8 mouse cellular contexts compared by ENCODE assay signal in genomic region chr3:89159616-89160344, GRCm38 (mm10). TPM values are rescaled to one million over a fixed set of nuclear protein-coding genes. Genes with fewer than 3 reads are reported as not detected.
DNase-seq lines count a peak whose midpoint lies in the region; ATAC-seq and TF ChIP-seq lines count a peak whose summit lies in the region.

Gene Hcn3 (minus strand): TSS chr3:89160196.

- H3K36me3 ChIP-seq in MEL (ENCODE audit: control insufficient read depth in 1 of 2, insufficient read depth in 2 of 2, low read length in 2 of 2) = peaks cover 0 to 8% of the 10 kb centered on the region in 2 experiments; a peak in 2 of 4 replicates
- no peaks in the 10 kb centered on the region for H3K36me3 ChIP-seq in heart, embryonic 10.5 days

- TF ChIP-seq EP300 in MEL (IDR thresholded peaks at IDR 0.05; ENCODE audit: low read depth in 1 of 2, low read length in 2 of 2) = no peak

- DNase-seq in A20 (ENCODE audit: low read depth, low spot score) (peak; percentile 92), MEL (ENCODE audit: low read depth, low spot score) (peak; percentile 93)
- peak; percentile 47 to 65 for DNase-seq in cerebellum, postnatal 36 days
- DNase-seq in heart, embryonic 10.5 days (ENCODE audit: low spot score) = peak; percentile 91
- peak; percentile 84 for DNase-seq in kidney, postnatal 10 days
- peak; percentile 40 for DNase-seq in lung, adult 2 months
- DNase-seq in thymus, postnatal 25 days = peak; percentile 82

- peak; percentile 44 to 65; a peak in 3 of 4 replicates for TF ChIP-seq POLR2A in MEL (IDR thresholded peaks at IDR 0.05; ENCODE audit: control insufficient read depth in 1 of 2, insufficient read depth in 1 of 2, low read depth in 1 of 2, low read length in 2 of 2, poor library complexity in 1 of 2)
- TF ChIP-seq POLR2A in lung, adult 2 months (IDR thresholded peaks at IDR 0.05; ENCODE audit: borderline replicate concordance, extremely low read depth, low read depth, low read length) = no peak

- no peak within 1 kb of the TSS for H3K27ac ChIP-seq in MEL (ENCODE audit: control insufficient read depth, low read depth, low read length)
- peak within 1 kb of the TSS; percentile 62 for H3K27ac ChIP-seq in heart, embryonic 10.5 days

- under 1% methylated on average over 66 of the region's 66 CpGs for WGBS in heart, embryonic 10.5 days
- WGBS in lung, adult 2 months = under 1% methylated on average over 63 of the region's 66 CpGs

- peak in 2 of 3 experiments; percentile 80 to 91; a peak in 5 of 6 replicates for TF ChIP-seq CTCF in MEL (IDR thresholded peaks at IDR 0.05 in 2 of 3, conservative IDR thresholded peaks at IDR 0.05 in 1 of 3; ENCODE audit: control insufficient read depth in 1 of 3, insufficient read depth in 1 of 3, low read depth in 2 of 3, low read length in 3 of 3, poor library complexity in 1 of 3, severe bottlenecking in 1 of 3)
- TF ChIP-seq CTCF in lung, adult 2 months (IDR thresholded peaks at IDR 0.05; ENCODE audit: insufficient read depth, low read length) = no peak

- H3K4me1 ChIP-seq in MEL (ENCODE audit: control insufficient read depth in 1 of 2, insufficient read depth in 2 of 2, low read length in 2 of 2) = peaks cover 10 to 15% of the 10 kb centered on the region in 2 experiments; a peak in 3 of 4 replicates
- H3K4me1 ChIP-seq in heart, embryonic 10.5 days = peaks cover 27% of the 10 kb centered on the region
- H3K4me1 ChIP-seq in lung, adult 2 months (ENCODE audit: control insufficient read depth, insufficient read depth, low read length) = peaks cover 6% of the 10 kb centered on the region; the same call in 1 of the 2 replicates

- H3K4me3 ChIP-seq in MEL (ENCODE audit: control insufficient read depth in 1 of 2, insufficient read depth in 1 of 2, low read depth in 2 of 2, low read length in 2 of 2) = peak within 1 kb of the TSS; percentile 61 to 62
- H3K4me3 ChIP-seq in heart, embryonic 10.5 days = peak within 1 kb of the TSS; percentile 74
- peak within 1 kb of the TSS; percentile 42 for H3K4me3 ChIP-seq in lung, adult 2 months (replicated peaks; ENCODE audit: extremely low read depth, low read depth, low read length)

- peak; percentile 35; the same call in 1 of the 2 replicates for ATAC-seq in neutrophil, adult 5-6 weeks (ENCODE audit: extremely low read depth, insufficient number of reproducible peaks, low FRiP score, poor library complexity, severe bottlenecking)

- peak; percentile 30 for TF ChIP-seq RAD21 in MEL (IDR thresholded peaks at IDR 0.05; ENCODE audit: low read depth, low read length)

- no peaks in the 10 kb centered on the region for H3K9me3 ChIP-seq in MEL (replicated peaks; ENCODE audit: insufficient read depth, low read length)
- no peaks in the 10 kb centered on the region for H3K9me3 ChIP-seq in heart, embryonic 10.5 days

- peaks cover 2% of the 10 kb centered on the region for H3K79me2 ChIP-seq in MEL (ENCODE audit: control insufficient read depth, insufficient read depth, low read length, poor library complexity)

- peak within 1 kb of the TSS; percentile 67 for H3K9ac ChIP-seq in MEL (ENCODE audit: control insufficient read depth, low read depth, low read length, poor library complexity, severe bottlenecking)

- H3K27me3 ChIP-seq in MEL (ENCODE audit: control insufficient read depth in 1 of 2, insufficient read depth in 2 of 2, low read length in 2 of 2) = no peaks in the 10 kb centered on the region
- peaks cover 30% of the 10 kb centered on the region for H3K27me3 ChIP-seq in heart, embryonic 10.5 days (ENCODE audit: insufficient read depth, poor library complexity, severe bottlenecking)

TF ChIP-seq in MEL, 35 proteins besides CTCF, POLR2A, EP300 and RAD21:
- TF ChIP-seq TCF12 (IDR thresholded peaks at IDR 0.05; ENCODE audit: low read depth, low read length) = peak; percentile 28; the same call in 1 of the 2 replicates
- TF ChIP-seq CHD1 (IDR thresholded peaks at IDR 0.05; ENCODE audit: low read depth, low read length) = no peak
- peak; percentile 82 for TF ChIP-seq SIN3A (IDR thresholded peaks at IDR 0.05; ENCODE audit: low read length)
- TF ChIP-seq NRF1 (IDR thresholded peaks at IDR 0.05; ENCODE audit: insufficient read depth, low read depth, low read length, poor library complexity, severe bottlenecking) = 0 out of 2 replicates have a peak, but pooled peaks have one; percentile 40
- no peak; the same call in 1 of the 2 replicates for TF ChIP-seq UBTF (IDR thresholded peaks at IDR 0.05; ENCODE audit: borderline replicate concordance, insufficient read depth, low read depth, low read length)
- peak; percentile 96 for TF ChIP-seq MAZ (IDR thresholded peaks at IDR 0.05; ENCODE audit: low read depth, low read length)
- TF ChIP-seq USF1 (IDR thresholded peaks at IDR 0.05; ENCODE audit: low read depth, low read length) = no peak
- peak; percentile 33; the same call in 1 of the 2 replicates for TF ChIP-seq ZC3H11A (IDR thresholded peaks at IDR 0.05; ENCODE audit: low read depth, low read length)
- TF ChIP-seq MAX (IDR thresholded peaks at IDR 0.05; ENCODE audit: low read length) = peak; percentile 78
- TF ChIP-seq SMC3 (IDR thresholded peaks at IDR 0.05; ENCODE audit: low read depth, low read length) = peak; percentile 72
- no peak for TF ChIP-seq TAL1 (IDR thresholded peaks at IDR 0.05; ENCODE audit: low read length)
- TF ChIP-seq MXI1 (IDR thresholded peaks at IDR 0.05; ENCODE audit: low read depth, low read length) = peak; percentile 95
- peak; percentile 37; the same call in 1 of the 2 replicates for TF ChIP-seq NELFE (IDR thresholded peaks at IDR 0.05; ENCODE audit: low read depth, low read length)

RNA-seq across cellular contexts. Expression of gene Hcn3, which starts in this region (rescaled TPM):
- total RNA-seq in MEL (2012; rRNA removed) = 4.0 TPM in 2 replicates
- 1 to 10 TPM in 1 of 2 experiments, not detected in 1; 7.4 TPM for polyA plus RNA-seq in MEL (2012; ENCODE audit: insufficient read depth in 1 of 2, insufficient read length in 2 of 2, low read depth in 1 of 2, low replicate concordance in 2 of 2, missing spikeins in 1 of 2)
- polyA plus RNA-seq in heart, embryonic 10.5 days (2016; fragmentation: Nextera tagmentation; extraction: Ambion mirVana) = 0.77 and 0.85 TPM in 2 replicates
- polyA plus RNA-seq in lung, adult 2 months (2012; rRNA removed) = 0.33 and 0.67 TPM in 2 replicates
- 0.25 and 0.47 TPM in 2 replicates for total RNA-seq in neutrophil, adult 5-6 weeks (2017)

Comparison
In these comparisons a context has a peak if more than half of its experiments do, and no peak if none do; other contexts are left out.
1. Peak in DNase-seq, H3K4me3 ChIP-seq and H3K27ac ChIP-seq in heart, embryonic 10.5 days; RNA of the gene not detected or under 1 TPM.
2. Peak in DNase-seq and H3K4me3 ChIP-seq in lung, adult 2 months; RNA of the gene not detected or under 1 TPM.
3. Peak in ATAC-seq in neutrophil, adult 5-6 weeks; RNA of the gene not detected or under 1 TPM.
4. DNase-seq: peak in every context shown above with its lines; median percentile 93 in MEL; 92 in A20; 91 in heart, embryonic 10.5 days; 84 in kidney, postnatal 10 days; 82 in thymus, postnatal 25 days; 56 in cerebellum, postnatal 36 days; 40 in lung, adult 2 months.